Mouse (Mus musculus): ENCODE results near the gene Olfr645. TPM values are rescaled to one million over a fixed set of nuclear protein-coding genes. Genes with fewer than 3 reads are reported as not detected.

Olfr645 gene
- total RNA-seq (2021), result not detected

DNA sequence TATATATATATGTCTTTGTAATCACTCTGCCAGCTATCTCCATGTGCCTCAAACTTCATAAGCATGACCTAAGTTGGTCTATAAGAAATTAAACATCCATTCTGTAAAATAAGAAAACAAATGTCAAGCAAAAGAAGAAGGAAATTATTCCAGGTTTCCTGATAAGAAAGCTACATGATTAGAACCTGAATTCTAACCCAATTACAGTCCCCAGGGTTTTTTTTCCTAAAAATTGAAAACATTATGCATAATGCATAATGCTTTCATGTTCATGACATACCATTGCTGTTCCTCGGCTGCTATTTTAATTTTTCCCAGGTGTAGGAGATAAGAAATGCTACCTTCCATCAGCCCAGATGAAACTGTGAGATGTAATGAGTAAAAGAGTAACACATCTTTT lies at the start of gene Olfr645:
TSS of gene Olfr645 (minus strand) at position 101 of the 400 bp plus-strand sequence.
- no peak for DNase-seq (ENCODE audit: low spot score)
- intact Hi-C loops (cut with DNase I), result no loop called here

DNA sequence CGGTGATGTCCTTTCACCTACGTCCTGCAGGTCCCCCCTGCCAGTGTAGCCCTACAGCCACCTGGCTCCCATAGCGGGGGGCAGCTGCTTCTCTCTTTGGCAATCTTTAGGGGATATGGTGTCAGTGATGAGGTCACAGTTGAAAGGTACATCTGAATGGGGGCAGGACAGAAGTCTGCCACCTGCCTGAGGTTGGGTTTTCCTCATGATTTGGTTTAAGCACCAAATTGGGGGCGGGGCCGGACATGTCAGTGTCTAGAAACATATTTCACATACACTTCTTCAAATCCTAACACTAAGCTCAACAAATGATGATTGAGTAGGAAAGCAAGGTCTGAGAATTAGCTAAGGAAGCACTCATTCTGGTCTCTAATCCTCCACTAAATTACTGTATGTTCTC lies 44.5 kb upstream of the Olfr645 start, which contains the start of gene Ubqln5:
TSS of gene Ubqln5 (minus strand) at position 101 of the 400 bp plus-strand sequence.
- intact Hi-C loops (cut with DNase I), result no loop called here
- DNase-seq (ENCODE audit: low spot score), result no peak

GRCm38 (mm10) chr7:104104757-104104972 lies 19.4 kb upstream of the Olfr645 start, which contains the start of gene Olfr646:
Gene Olfr646, plus strand, starts transcription at chr7:104104873.
- intact Hi-C loops (cut with DNase I), result no loop called here

GRCm38 (mm10) chr7:104103913-104104756 lies 18.9 kb upstream of the Olfr645 start:
- DNase-seq (ENCODE audit: low spot score), result no peak

More at GRCm38 (mm10) chr7:104104757-104104972, 19.4 kb upstream of the Olfr645 start, which contains the start of gene Olfr646:
- no peak for DNase-seq (ENCODE audit: low spot score)

GRCm38 (mm10) chr7:104071769-104072168 lies 13.5 kb downstream of the Olfr645 start, which contains the start of gene Olfr644:
Gene Olfr644, minus strand, starts transcription at chr7:104071869.
- intact Hi-C loops (cut with DNase I), result no loop called here
- no peak for DNase-seq (ENCODE audit: low spot score)

More at GRCm38 (mm10) chr7:104103913-104104756, 18.9 kb upstream of the Olfr645 start:
- intact Hi-C loops (cut with DNase I), result no loop called here

DNA sequence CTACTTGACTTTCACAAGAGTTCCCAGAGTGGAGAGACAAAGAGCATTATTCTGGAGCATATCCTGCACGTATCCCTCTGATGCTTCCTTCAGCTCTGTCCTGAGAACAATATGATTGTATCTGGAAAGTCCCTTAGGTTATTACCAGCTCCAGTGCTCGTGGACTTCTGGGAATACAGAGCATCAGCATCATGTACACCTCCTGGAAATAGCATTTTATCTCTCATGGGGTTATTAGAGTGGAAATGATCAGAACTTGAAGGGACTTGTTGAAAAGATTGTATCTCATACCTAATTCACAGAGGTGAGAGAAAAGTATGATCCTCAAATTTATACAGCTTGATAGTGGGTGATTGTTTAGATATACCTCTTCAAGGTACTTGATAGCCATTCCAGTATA lies 23.9 kb downstream of the Olfr645 start, which contains the start of gene 4930516K23Rik:
TSS of gene 4930516K23Rik (minus strand) at position 101 of the 400 bp plus-strand sequence.
- no peak for DNase-seq (ENCODE audit: low spot score)
- intact Hi-C loops (cut with DNase I), result no loop called here

DNA sequence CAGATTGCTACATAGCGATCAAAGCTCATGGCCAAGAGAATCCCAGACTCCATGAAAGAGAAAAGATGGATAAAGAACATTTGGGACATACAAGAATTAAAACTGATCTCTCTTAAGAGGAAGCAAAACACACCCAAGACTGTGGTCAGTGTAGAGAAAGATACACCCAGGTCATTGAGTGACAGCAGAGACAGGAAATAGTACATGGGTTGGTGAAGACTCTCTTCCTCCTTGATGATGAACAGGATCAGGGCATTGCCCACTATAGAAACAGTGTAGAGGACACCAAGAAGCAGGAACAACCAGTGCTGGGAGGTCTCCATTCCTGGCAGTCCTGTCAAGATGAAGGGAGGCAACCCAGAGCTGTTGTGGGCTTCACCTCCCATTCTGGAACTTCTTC lies 26.1 kb downstream of the Olfr645 start:
- intact Hi-C loops (cut with DNase I), result no loop called here
- DNase-seq (ENCODE audit: low spot score), result no peak

DNA sequence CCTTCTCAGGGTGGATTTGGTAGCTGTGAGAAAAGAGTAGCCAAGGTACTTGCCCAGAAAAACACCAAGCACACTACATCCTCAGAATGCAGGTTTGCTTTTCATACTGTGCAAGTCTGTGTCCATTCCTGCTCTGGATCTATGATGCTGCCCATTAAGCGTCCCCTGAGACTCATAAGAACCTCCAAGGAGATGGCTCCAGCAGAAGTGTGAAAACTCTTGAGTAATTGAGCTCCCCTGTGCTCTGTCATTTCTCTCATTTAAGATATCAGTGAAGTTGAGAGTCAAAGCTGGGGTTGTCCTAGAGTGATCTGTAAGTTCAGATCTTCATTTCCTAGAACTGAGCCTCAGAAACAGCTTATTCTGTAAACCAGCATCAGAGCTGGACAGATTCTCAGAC lies 32.7 kb downstream of the Olfr645 start, which contains the start of gene Olfr642:
TSS of gene Olfr642 (minus strand) at position 101 of the 400 bp plus-strand sequence.
- no peak for DNase-seq (ENCODE audit: low spot score)
- intact Hi-C loops (cut with DNase I), result no loop called here

DNA sequence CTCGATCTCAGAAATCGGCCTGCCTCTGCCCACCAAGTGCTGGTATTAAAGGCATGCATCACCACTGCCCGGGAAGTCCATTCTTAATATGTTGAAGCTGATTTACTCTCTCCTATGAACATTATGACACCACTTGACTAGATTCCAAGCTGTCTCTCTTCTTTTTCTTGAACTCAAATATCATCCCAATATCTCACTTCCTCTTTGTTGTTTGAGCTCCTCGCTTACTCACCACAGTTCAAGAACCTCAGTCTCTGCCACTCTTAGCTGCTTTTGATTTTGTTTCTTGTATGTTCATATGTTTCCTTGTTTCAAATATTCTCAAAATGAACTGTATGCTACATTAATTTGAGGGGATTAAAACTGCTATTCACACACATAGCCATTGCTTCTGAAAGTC lies 34.5 kb downstream of the Olfr645 start:
- intact Hi-C loops (cut with DNase I), result no loop called here
- no peak for DNase-seq (ENCODE audit: low spot score)

- no peak for DNase-seq (ENCODE audit: low spot score)
- intact Hi-C loops (cut with DNase I), result no loop called here
These were observed 50.1 kb downstream of the Olfr645 start, which contains the start of gene Olfr641 for GRCm38 (mm10) chr7:104035145-104035544. Gene Olfr641, plus strand, starts transcription at chr7:104035445.

Other genes with a start within 250 kb of the Olfr645 start
- not detected for gene Hbb-bh2, start 244.9 kb downstream of the Olfr645 start, total RNA-seq (2021)
- not detected for gene Hbb-bh1, start 242.3 kb downstream of the Olfr645 start, total RNA-seq (2021)
- gene Hbb-y, start 232.2 kb downstream of the Olfr645 start, total RNA-seq (2021), result not detected
- gene Olfr66, start 199.2 kb downstream of the Olfr645 start, total RNA-seq (2021), result not detected
- not detected for gene Olfr64, start 191.0 kb downstream of the Olfr645 start, total RNA-seq (2021)
- gene Olfr65, start 182.0 kb downstream of the Olfr645 start, total RNA-seq (2021), result not detected
- not detected for gene Olfr631, start 156.6 kb downstream of the Olfr645 start, total RNA-seq (2021)
- not detected for gene Olfr632, start 151.1 kb downstream of the Olfr645 start, total RNA-seq (2021)
- gene Olfr633, start 141.0 kb downstream of the Olfr645 start, total RNA-seq (2021), result not detected
- not detected for gene Olfr635, start 114.3 kb downstream of the Olfr645 start, total RNA-seq (2021)
- gene Olfr638, start 86.7 kb downstream of the Olfr645 start, total RNA-seq (2021), result not detected
- gene Olfr639, start 68.2 kb downstream of the Olfr645 start, total RNA-seq (2021), result not detected
- gene Olfr640, start 59.9 kb downstream of the Olfr645 start, total RNA-seq (2021), result not detected
- gene Olfr641, start 50.0 kb downstream of the Olfr645 start, total RNA-seq (2021), result not detected
- not detected for gene Olfr642, start 32.8 kb downstream of the Olfr645 start, total RNA-seq (2021)
- not detected for gene 4930516K23Rik, start 24.0 kb downstream of the Olfr645 start, total RNA-seq (2021)
- gene Olfr644, start 13.6 kb downstream of the Olfr645 start, total RNA-seq (2021), result not detected
- not detected for gene Olfr646, start 19.4 kb upstream of the Olfr645 start, total RNA-seq (2021)
- not detected for gene Ubqln5, start 44.4 kb upstream of the Olfr645 start, total RNA-seq (2021)
- not detected for gene Olfr643, start 51.9 kb upstream of the Olfr645 start, total RNA-seq (2021)
- gene Ubqln3, start 57.8 kb upstream of the Olfr645 start, total RNA-seq (2021), result not detected
- not detected for gene Ubqlnl, start 65.1 kb upstream of the Olfr645 start, total RNA-seq (2021)
- gene Olfm5, start 79.4 kb upstream of the Olfr645 start, total RNA-seq (2021), result not detected
- not detected for gene Olfr648, start 97.9 kb upstream of the Olfr645 start, total RNA-seq (2021)
- gene Olfr649, start 110.5 kb upstream of the Olfr645 start, total RNA-seq (2021), result not detected
- under 1 TPM; 0.47 to 0.73 TPM for gene Trim6, start 133.3 kb upstream of the Olfr645 start, total RNA-seq (2021)
- gene Trim34a, start 159.0 kb upstream of the Olfr645 start, total RNA-seq (2021), result 1 to 10 TPM; 3.9 to 4.1 TPM
- gene Trim5, start 202.6 kb upstream of the Olfr645 start, total RNA-seq (2021), result 1 to 10 TPM; 2.2 to 2.3 TPM
- gene Trim12a, start 230.0 kb upstream of the Olfr645 start, total RNA-seq (2021), result 1 to 10 TPM; 5.7 to 6.3 TPM
- gene Trim34b, start 244.0 kb upstream of the Olfr645 start, total RNA-seq (2021), result under 1 TPM; 0.39 to 0.48 TPM

Measured in heart, postnatal 25 days (tissue).